Mouse (Mus musculus): ENCODE results near the gene Cox8a. TPM values are rescaled to one million over a fixed set of nuclear protein-coding genes. Genes with fewer than 3 reads are reported as not detected.

Gene Cox8a
- 867 and 877 TPM in 2 replicates for polyA plus RNA-seq (2016; fragmentation: Nextera tagmentation; extraction: Ambion mirVana)

GRCm38 (mm10) chr19:7217162-7217925 is at the start of gene Cox8a:
Cox8a (minus strand) TSS chr19:7217616.
- WGBS = under 1% methylated on average over 50 of the region's 50 CpGs
- Histone ChIP-seq H3K27me3 (replicated peaks; ENCODE audit: low read depth, poor library complexity, severe bottlenecking) (no peaks in the 10 kb centered on the region), H3K27ac (replicated peaks) (peak within 1 kb of the TSS; percentile 92), H3K36me3 (replicated peaks) (peaks cover 38% of the 10 kb centered on the region), H3K9me3 (no peaks in the 10 kb centered on the region), H3K4me1 (peaks cover 27% of the 10 kb centered on the region), H3K4me3 (peak within 1 kb of the TSS; percentile 85)
- DNase-seq (ENCODE audit: low spot score) = peak; percentile 98

- peak; percentile 44 for DNase-seq (ENCODE audit: low spot score)
- no peaks in the 10 kb centered on the region for H3K27me3 ChIP-seq (replicated peaks; ENCODE audit: low read depth, poor library complexity, severe bottlenecking)
- peaks cover 19% of the 10 kb centered on the region for H3K36me3 ChIP-seq (replicated peaks)
- H3K9me3 ChIP-seq = 0 out of 2 replicates have a peak, but pooled peaks cover 4% of the 10 kb centered on the region
- H3K27ac ChIP-seq (replicated peaks) = peak overlapping the region; percentile 99
- 31% methylated on average over 4 of the region's 4 CpGs for WGBS
- H3K4me3 ChIP-seq = peak overlapping the region; percentile 92
- peaks cover 67% of the 10 kb centered on the region for H3K4me1 ChIP-seq
Observed at GRCm38 (mm10) chr19:7266421-7266831, 49.0 kb upstream of the Cox8a start.

DNA sequence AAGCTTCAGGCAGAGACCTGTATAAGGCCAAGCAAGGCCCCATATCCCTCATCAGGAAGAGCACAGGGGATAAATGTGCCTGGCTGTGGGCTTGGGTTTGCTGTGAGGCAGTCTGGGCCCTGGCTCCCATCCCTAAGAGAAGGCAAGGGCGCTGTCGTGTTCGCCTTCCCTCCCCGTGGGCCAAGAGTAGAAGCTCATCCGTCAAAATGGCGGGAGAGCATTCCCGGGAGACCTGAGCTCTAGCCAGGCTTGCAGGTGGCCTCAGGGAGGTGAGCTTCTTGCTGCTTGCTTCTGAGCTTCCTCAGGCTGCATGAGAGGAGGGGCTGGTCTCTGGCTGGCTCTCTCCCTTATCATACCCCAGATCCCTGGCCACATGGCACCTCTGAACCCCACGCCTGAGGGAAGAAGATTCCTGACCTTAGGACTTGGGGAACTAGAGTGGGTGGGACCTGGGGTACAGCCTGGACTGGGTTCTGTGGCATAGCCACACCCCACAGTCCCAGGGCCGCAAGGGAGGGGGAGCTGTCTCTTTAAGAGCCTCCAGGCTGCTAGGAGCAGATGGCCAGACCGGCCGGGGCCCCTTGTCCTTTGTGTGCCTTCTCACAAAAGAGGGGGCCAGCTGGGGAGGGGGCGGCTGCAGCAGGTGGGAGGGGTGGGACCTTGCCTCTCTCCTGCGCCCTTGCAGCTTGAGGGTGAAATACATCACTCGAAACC is 48.2 kb upstream of the Cox8a start:
- peak; percentile 81 for DNase-seq (ENCODE audit: low spot score)
- 0 out of 2 replicates have a peak, but pooled peaks cover 4% of the 10 kb centered on the region for H3K9me3 ChIP-seq
- H3K27me3 ChIP-seq (replicated peaks; ENCODE audit: low read depth, poor library complexity, severe bottlenecking) = no peaks in the 10 kb centered on the region
- peaks cover 11% of the 10 kb centered on the region for H3K36me3 ChIP-seq (replicated peaks)
- WGBS = 12% methylated on average over 14 of the region's 14 CpGs
- H3K4me1 ChIP-seq = peaks cover 59% of the 10 kb centered on the region
- H3K4me3 ChIP-seq = peak overlapping the region; percentile 92
- peak overlapping the region; percentile 99 for H3K27ac ChIP-seq (replicated peaks)

DNA sequence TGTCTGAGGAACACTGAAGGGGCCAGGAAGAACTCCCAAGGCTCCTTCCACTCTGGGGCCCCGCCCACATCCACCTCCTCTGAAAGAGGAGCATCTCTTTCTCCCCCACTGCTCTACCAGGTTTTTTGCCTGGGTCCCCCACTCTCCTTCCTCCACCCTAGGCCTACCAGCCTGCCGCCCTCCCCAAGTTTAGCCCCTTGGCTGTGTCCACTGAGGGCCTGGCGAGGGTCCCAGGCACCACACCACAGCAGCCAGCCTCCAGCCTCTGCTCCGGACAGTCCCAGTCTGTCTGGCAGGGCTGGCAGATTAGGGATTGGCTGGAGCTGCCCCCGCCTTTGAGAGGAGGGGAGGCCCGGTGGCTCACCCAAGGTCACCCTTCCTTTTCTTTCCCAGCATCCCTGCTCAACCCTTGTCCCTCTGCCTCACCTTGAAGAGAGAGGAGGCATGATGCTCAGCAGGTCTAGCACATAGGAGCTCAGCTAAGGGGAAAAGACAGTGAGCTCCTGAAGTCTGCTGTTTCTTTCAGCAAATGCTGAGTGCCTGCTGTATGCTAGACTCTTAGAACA is 47.4 kb upstream of the Cox8a start:
- Histone ChIP-seq H3K4me3 (peak overlapping the region; percentile 92), H3K4me1 (peaks cover 51% of the 10 kb centered on the region), H3K36me3 (replicated peaks) (peaks cover 4% of the 10 kb centered on the region), H3K27ac (replicated peaks) (peak overlapping the region; percentile 99), H3K27me3 (replicated peaks; ENCODE audit: low read depth, poor library complexity, severe bottlenecking) (no peaks in the 10 kb centered on the region), H3K9me3 (0 out of 2 replicates have a peak, but pooled peaks cover 4% of the 10 kb centered on the region)
- 12% methylated on average over 6 of the region's 6 CpGs for WGBS
- peak; percentile 57 for DNase-seq (ENCODE audit: low spot score)

DNA sequence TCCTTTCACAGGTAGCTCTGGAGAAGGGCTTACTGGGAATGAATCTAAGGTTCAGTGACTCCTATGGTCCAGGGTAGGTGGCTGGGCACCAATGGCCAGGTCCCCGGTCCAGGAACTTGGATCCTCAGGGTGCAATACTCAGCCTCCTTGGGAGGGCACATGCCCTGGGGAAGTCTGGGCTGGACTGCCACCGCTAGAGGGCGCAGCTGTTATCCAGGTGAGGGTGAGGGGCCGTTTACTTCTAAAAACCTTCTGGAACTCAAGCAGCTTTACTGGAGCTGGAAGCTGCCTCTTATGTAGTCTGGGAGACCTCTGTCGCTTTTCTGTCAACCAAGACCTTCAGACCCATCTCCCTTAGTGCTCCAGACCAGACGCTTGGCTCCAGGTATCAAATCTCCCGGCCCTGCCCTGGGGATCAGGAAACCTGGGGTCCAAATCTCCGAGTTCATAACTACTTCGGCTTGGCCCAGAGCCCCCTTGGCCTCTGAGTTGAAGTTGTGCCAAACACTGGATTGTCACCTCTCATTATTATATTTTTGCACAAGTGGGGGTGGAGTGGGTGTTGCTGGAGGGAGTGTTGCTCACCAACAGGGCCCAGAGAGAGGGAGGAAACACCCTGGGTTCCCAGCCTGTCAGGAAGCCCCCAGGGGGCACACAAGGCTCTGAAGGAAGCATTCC is 46.8 kb upstream of the Cox8a start:
- DNase-seq (ENCODE audit: low spot score) = peak; percentile 90
- H3K9me3 ChIP-seq = 0 out of 2 replicates have a peak, but pooled peaks cover 4% of the 10 kb centered on the region
- H3K4me1 ChIP-seq = peaks cover 45% of the 10 kb centered on the region
- H3K27ac ChIP-seq (replicated peaks) = peak overlapping the region; percentile 99
- no peaks in the 10 kb centered on the region for H3K27me3 ChIP-seq (replicated peaks; ENCODE audit: low read depth, poor library complexity, severe bottlenecking)
- H3K4me3 ChIP-seq = peak overlapping the region; percentile 92
- H3K36me3 ChIP-seq (replicated peaks) = no peaks in the 10 kb centered on the region
- 20% methylated on average over 9 of the region's 9 CpGs for WGBS

DNA sequence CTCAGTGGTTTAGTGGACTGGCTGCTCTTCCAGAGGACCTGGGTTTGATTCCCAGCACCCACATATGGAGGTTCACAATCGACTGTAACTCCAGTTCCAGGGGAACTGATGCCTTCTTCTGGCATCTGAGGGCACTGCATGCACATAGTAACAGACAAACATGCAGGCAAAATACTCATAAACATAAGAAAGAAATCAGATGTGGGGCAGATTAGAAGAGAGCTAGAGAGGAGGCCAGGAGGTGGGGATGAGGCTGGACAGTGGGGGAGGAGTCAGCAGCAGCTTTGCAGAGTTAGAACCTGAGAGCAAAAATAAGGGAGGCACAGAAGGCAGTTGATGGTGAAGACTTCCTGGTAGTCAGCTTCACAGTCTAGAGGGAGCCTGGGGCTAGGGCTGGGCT is 45.2 kb upstream of the Cox8a start:
- Histone ChIP-seq H3K9me3 (0 out of 2 replicates have a peak, but pooled peaks cover 4% of the 10 kb centered on the region), H3K36me3 (replicated peaks) (no peaks in the 10 kb centered on the region)

GRCm38 (mm10) chr19:7261964-7262363 is 44.5 kb upstream of the Cox8a start:
- H3K4me1 ChIP-seq = peaks cover 31% of the 10 kb centered on the region
- 91% methylated on average over 3 of the region's 3 CpGs for WGBS
- H3K27me3 ChIP-seq (replicated peaks; ENCODE audit: low read depth, poor library complexity, severe bottlenecking) = no peaks in the 10 kb centered on the region
- no peak overlapping the region for H3K4me3 ChIP-seq
- no peaks in the 10 kb centered on the region for H3K36me3 ChIP-seq (replicated peaks)
- no peak for DNase-seq (ENCODE audit: low spot score)
- no peak overlapping the region for H3K27ac ChIP-seq (replicated peaks)
- H3K9me3 ChIP-seq = 0 out of 2 replicates have a peak, but pooled peaks cover 4% of the 10 kb centered on the region

More for the DNA sequence above, 45.2 kb upstream of the Cox8a start:
- H3K27me3 ChIP-seq (replicated peaks; ENCODE audit: low read depth, poor library complexity, severe bottlenecking) = no peaks in the 10 kb centered on the region
- WGBS = 92% methylated on average over 1 of the region's 1 CpGs
- peaks cover 38% of the 10 kb centered on the region for H3K4me1 ChIP-seq
- no peak overlapping the region for H3K4me3 ChIP-seq
- no peak for DNase-seq (ENCODE audit: low spot score)
- H3K27ac ChIP-seq (replicated peaks) = no peak overlapping the region

DNA sequence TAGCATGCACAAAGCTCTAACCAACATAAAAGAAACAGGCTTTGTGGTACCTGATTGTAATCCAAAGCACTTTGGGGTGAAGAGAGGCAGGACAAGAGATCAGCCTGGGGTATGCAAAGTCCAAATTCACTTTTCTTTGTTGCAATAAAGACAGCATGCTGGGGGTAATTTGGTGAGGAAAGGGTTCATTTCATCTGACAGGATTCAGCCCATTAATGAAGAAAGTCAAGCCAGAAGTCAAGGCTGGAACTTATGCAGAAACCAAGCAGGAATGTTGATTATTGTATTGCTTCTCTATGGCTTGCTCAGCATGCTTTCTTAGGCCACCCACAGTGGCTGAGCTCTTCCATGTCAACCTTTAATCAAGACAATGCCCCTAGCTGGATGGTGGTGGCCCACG is 44.1 kb upstream of the Cox8a start:
- Histone ChIP-seq H3K4me3 (no peak overlapping the region), H3K36me3 (replicated peaks) (no peaks in the 10 kb centered on the region), H3K9me3 (0 out of 2 replicates have a peak, but pooled peaks cover 4% of the 10 kb centered on the region), H3K4me1 (peaks cover 27% of the 10 kb centered on the region), H3K27ac (replicated peaks) (no peak overlapping the region), H3K27me3 (replicated peaks; ENCODE audit: low read depth, poor library complexity, severe bottlenecking) (no peaks in the 10 kb centered on the region)
- WGBS = 96% methylated on average over 1 of the region's 1 CpGs
- DNase-seq (ENCODE audit: low spot score) = no peak

DNA sequence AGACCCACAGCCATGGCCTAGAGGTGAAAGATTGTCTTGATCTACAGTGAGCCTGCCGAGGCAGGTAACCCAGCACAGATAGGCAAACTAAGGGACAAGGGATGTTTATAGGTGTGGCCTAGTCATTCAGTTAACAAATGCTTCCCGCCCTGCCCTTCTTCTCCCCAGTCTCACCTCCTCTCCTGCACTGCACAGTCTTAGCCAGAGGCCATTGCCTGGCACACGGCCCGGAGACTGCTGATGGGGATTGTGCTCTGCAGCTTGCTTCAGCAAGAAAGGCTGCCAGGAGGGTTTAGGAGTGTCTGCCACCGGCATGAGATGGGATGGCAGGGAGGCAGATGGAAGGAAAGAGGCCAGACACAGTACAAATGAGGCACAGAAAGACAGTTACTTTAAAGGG is 40.5 kb upstream of the Cox8a start:
- Histone ChIP-seq H3K4me1 (no peaks in the 10 kb centered on the region), H3K4me3 (no peak overlapping the region), H3K27me3 (replicated peaks; ENCODE audit: low read depth, poor library complexity, severe bottlenecking) (no peaks in the 10 kb centered on the region), H3K36me3 (replicated peaks) (no peaks in the 10 kb centered on the region), H3K9me3 (0 out of 2 replicates have a peak, but pooled peaks cover 4% of the 10 kb centered on the region), H3K27ac (replicated peaks) (no peak overlapping the region)
- 84% methylated on average over 5 of the region's 5 CpGs for WGBS
- DNase-seq (ENCODE audit: low spot score) = no peak

DNA sequence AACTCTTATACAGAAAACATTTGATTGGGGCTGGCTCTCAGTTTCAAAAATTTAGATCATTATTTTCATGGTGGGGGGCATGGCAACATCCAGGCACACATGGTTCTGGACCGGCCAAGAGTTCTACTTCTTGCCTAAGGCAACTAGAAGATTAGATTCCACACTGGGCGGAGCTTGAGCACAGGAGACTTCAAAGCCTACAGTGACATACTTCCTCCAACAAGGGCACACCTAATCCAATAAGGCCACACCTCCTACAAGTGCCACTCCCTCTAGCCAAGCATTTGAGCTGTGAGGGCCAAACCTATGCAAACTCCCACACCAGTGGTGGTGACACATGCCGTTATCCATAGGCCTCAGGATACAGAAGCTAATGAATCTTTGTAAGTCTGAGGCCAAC is 28.6 kb upstream of the Cox8a start:
- H3K9me3 ChIP-seq = no peaks in the 10 kb centered on the region
- no peaks in the 10 kb centered on the region for H3K36me3 ChIP-seq (replicated peaks)
- H3K4me3 ChIP-seq = no peak overlapping the region
- 0 out of 2 replicates have a peak, but pooled peaks cover 5% of the 10 kb centered on the region for H3K27me3 ChIP-seq (replicated peaks; ENCODE audit: low read depth, poor library complexity, severe bottlenecking)
- WGBS = 79% methylated on average over 3 of the region's 3 CpGs
- no peak overlapping the region for H3K27ac ChIP-seq (replicated peaks)
- no peak for DNase-seq (ENCODE audit: low spot score)
- peaks cover 8% of the 10 kb centered on the region for H3K4me1 ChIP-seq

- Histone ChIP-seq H3K36me3 (replicated peaks) (peaks cover 29% of the 10 kb centered on the region), H3K27me3 (replicated peaks; ENCODE audit: low read depth, poor library complexity, severe bottlenecking) (0 out of 2 replicates have a peak, but pooled peaks cover 5% of the 10 kb centered on the region), H3K4me1 (peaks cover 19% of the 10 kb centered on the region), H3K27ac (replicated peaks) (peak within 1 kb of the TSS; percentile 88), H3K9me3 (no peaks in the 10 kb centered on the region), H3K4me3 (peak within 1 kb of the TSS; percentile 81)
- 1% methylated on average over 80 of the region's 80 CpGs for WGBS
- peak; percentile 95 for DNase-seq (ENCODE audit: low spot score)
Observed at GRCm38 (mm10) chr19:7240782-7241690, 23.6 kb upstream of the Cox8a start, which contains the start of gene Naa40. Naa40 (minus strand) TSS chr19:7241183.
